Mouse (Mus musculus) hematopoietic stem cell, adult 5-6 weeks (primary cell): ENCODE data around the gene Sarnp. TPM values are rescaled to one million over a fixed set of nuclear protein-coding genes. Genes with fewer than 3 reads are reported as not detected.

Source experiments
- ATAC-seq, 2 experiments: fragments of 125-278 bp in 1 of 2; replicated peaks in 1 of 2; 2 replicates each; pipeline ENCODE4 v1.8.0; 2016 to 2017; ENCODE audit warnings: inconsistent platforms in 2 of 2, mild to moderate bottlenecking in 2 of 2, moderate number of reproducible peaks in 2 of 2, low read depth in 1 of 2, moderate TSS enrichment in 1 of 2; ENCODE audit not compliant: low FRiP score in 2 of 2, poor library complexity in 2 of 2, severe bottlenecking in 2 of 2, insufficient read depth in 1 of 2, low TSS enrichment in 1 of 2
- total RNA-seq: library from RNA; stranded (forward); fragments of 172-1452, 232-1000 nt; gene quantifications from 2 replicates; pipeline ENCODE4 v1.2.3, GENCODE M21; 2017

The Sarnp gene
- 200 and 239 TPM in 2 replicates for total RNA-seq

DNA sequence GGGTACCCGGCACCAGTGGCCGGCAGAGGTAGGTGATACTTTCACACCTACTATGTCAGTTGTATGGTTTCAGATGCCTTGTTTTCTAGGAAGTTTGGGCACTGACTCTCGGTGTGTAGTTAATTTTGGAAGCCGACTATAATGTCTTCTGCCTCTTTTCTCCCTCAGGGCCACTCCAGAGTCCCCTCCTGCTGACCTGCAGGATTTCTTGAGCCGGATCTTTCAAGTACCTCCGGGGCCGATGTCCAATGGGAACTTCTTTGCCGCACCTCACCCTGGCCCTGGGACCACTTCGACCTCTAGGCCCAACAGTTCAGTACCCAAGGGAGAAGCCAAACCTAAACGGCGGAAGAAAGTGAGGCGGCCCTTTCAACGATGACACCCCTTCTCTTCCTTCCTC, at the start of gene Sarnp:
Gene Sarnp (plus strand): TSS at position 301 of the 400 bp plus-strand sequence.
- no peak for ATAC-seq

GRCm38 (mm10) chr10:128772895-128773294, 44.2 kb upstream of the Sarnp start:
- ATAC-seq = no peak; a peak in 1 of 4 replicates

GRCm38 (mm10) chr10:128773685-128774084, 43.4 kb upstream of the Sarnp start:
- ATAC-seq = peak; percentile 53 to 70; a peak in 3 of 4 replicates

DNA sequence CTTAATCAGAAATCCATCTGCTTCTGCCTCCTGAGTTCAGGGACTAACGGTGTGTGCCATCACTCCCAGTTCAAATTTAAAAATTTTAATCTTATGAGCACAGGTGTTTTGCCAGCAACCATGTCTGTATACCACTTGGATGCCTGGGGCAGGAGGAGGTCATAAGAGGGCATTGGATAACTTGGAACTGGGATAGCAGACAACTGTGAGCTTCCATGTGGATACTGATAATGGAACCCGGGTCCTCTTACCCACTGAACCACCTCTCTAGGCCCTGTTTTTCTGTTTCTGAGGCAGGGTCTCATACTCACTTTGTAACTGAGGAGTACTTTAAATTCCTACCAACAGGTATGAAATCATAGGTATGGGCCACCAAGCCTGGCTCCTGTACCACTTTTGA, 38.7 kb upstream of the Sarnp start:
- no peak for ATAC-seq

DNA sequence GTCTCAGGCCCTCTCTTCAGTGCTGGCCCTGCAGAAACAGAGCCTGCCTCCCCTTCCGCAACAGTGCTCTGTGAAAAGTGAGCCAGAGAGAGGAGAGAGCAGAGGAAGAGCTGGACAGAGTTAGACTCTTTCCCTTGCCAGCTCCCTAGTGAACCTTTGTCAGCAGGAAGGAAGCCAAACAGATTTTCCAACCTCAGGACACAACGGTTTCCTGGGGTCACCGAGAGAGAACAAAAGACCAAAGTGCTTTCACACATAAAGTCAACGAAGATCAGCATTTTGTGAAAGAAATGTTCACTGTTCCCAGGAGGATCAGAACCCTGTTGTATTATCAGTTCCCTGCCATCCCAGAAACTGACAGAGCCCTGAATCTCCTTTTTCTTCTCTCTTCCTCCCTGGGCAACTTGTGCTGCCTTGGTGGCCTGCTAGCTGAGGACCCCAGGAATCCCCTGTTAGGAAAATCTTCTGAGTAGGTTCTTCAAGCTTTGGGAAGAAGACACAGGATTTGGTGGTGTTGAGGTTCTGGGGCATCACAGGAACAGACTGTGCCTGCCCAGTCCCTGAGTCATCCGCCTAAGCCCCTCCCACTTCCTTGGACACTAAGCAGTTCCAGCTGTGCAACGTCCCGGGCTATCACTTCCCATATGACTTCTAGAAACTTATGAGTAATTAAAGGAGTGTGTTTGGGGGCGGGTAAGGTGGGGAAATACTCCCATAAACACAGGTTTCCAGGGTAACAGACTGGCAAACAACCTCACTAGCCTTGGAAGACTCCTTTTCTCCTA, 37.9 kb upstream of the Sarnp start:
- ATAC-seq = peak; percentile 81 to 93

GRCm38 (mm10) chr10:128780200-128780599, 36.9 kb upstream of the Sarnp start:
- ATAC-seq = peak; percentile 62 to 82

DNA sequence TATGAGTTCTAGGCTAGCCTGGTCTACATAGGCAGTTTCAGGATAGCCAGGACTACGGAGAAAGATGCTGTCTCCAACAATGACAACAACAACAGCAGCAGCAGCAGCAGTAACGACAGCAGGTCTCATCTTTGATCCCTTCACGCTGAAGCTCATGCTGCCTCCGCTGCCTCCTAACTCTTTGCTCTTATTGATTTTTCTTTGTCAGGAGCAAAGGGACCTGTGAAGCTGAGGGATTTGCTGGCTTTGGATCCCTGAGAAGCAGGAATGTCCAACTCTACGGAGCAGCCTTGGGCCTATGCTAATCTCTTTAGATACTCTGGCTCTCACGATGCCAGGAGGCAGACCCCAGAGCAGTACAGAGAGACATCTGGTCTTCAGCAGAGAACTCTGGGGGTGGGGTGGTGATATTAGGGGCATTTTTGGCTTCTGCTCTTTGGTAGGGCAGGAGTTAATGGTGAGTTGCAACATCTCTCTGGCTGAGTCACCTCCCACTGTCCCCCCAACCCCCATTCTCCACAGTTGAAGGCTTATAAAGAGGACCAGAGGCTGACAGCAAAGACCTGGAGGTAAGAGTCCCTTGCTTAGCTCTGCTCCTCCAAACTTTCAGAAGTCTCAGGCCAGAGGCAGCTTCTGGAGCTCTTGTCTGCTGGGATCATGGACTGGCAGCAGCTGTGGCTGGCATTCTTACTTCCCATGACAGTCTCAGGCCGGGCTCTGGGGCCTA, 26.6 kb upstream of the Sarnp start, which contains the start of gene Mmp19:
Gene Mmp19 (plus strand): TSS at position 513 of the 727 bp plus-strand sequence.
- no peak for ATAC-seq

GRCm38 (mm10) chr10:128792041-128792440, 25.1 kb upstream of the Sarnp start:
- no peak for ATAC-seq

DNA sequence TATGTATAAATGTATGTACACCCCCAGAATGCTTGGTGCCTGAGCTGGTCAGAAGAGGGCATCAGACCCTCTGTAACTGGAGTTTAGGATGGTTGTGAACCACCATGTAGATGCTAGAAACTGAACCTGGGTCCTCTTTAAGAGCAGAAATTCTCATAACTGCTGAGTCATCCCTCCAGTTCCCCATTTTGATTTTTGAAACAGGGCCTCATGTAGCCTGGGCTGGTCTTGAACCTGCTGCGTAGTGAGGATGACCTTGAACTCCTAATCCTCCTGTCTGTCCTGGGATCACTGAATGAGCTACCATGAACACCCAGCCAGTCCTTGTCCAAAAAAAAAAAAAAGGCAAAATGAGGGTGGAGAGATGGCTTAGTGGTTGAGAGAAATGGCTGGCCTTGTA, 23.9 kb upstream of the Sarnp start:
- no peak for ATAC-seq

GRCm38 (mm10) chr10:128794391-128794790, 22.7 kb upstream of the Sarnp start:
- peak in 1 of 2 experiments; percentile 34; a peak in 1 of 4 replicates for ATAC-seq

DNA sequence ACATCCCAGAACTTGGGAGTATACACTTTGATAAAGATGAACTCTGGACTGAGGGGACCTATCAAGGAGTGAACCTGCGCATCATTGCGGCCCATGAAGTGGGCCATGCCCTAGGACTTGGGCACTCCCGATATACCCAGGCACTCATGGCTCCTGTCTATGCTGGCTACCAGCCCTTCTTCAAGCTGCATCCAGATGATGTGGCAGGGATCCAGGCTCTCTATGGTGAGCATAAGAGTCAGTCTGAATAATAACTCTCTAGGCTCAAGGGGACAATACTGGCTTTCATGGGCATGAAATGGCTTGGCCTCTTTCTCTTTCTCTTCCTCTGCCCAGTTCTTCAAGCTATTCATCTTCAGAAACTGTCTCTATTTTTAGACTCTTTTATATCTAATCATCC, 21.6 kb upstream of the Sarnp start:
- ATAC-seq = no peak

DNA sequence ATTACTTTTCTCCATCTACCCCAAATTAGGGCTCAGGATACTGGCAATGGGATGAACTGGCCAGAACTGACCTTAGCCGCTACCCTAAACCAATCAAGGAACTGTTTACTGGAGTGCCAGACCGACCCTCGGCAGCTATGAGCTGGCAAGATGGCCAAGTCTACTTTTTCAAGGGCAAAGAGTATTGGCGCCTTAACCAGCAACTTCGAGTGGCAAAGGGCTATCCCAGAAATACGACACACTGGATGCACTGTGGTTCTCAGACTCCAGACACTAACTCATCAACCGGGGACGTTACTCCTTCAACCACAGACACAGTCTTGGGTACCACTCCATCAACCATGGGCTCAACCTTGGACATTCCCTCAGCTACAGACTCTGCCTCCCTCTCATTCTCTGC, 18.5 kb upstream of the Sarnp start:
- no peak for ATAC-seq

GRCm38 (mm10) chr10:128801981-128802495, 15.1 kb upstream of the Sarnp start:
- no peak for ATAC-seq

DNA sequence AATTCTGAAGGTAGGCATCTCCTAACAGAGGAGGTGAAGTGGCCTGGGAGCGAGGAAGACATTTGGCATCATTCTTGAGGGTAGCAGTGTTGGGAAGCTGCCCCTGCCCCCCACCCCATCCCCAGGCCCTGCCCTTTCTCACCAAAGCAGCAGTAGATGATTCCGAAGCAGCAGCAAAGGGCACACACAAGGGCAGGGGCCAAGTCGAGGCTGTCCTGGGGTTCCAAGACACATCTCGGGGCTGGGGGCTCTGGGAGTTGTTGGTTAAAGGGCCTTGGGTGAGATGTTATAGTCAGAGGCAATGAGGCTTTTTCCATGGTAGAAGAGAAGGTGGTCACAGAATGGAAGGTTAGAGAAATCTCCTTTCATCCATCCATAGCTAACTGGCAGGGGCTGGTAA, 14.2 kb upstream of the Sarnp start:
- no peak for ATAC-seq

DNA sequence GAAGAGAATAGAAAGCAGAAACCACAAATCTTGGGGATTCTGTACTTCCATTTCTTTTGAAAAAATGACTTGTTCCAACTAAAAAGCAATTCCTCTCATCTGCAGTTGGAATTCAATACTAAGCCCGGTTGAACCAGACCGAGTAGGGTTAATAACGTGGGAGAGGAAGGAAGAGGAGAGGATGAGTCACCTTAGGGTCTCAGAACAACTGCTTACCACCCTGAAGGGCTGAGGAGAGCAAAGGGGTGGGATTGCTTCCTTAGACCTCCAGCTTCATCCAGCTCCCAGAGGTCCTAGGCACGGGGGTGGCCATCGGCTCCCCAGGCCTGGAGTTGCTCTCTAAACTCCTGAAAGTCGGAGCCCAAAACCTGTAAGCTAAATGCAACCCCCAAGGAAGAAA, 13.8 kb upstream of the Sarnp start:
- ATAC-seq = no peak

DNA sequence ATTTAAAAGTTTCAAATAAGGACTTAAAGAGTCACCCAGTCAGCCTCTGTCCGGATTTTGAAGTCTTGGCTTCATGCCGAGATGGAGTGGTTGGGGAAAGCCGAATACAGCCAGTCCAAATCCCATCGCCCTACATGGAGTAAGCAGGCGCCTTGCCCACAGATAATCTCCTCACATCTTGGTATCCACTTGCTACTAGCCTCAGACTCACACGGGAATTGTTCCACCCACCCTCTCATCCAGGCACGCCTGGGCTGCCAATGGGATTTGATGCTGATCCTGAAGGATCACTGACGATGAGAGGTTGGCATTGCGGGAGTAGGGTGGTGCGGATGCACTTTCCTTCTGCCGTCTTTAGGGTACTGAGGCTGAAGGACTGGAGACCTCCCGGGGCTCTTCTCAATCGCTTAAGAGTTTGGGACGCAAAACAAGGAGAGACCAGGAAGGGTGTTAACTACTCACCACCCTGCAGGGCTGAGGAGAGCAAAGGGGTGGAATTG, 13.3 kb upstream of the Sarnp start, which contains the start of gene Dnajc14:
Gene Dnajc14 (plus strand): TSS at position 292 of the 500 bp plus-strand sequence.
- ATAC-seq = no peak

- peak; percentile 20 to 34; a peak in 3 of 4 replicates for ATAC-seq
Observed at GRCm38 (mm10) chr10:128804271-128805091, 12.7 kb upstream of the Sarnp start, which contains the start of gene Tmem198b. Gene Tmem198b (minus strand): TSS chr10:128804370.
